ENCODE assay signal across 18 mouse cellular contexts in genomic region chr14:78065938-78066710, GRCm38 (mm10). TPM values are rescaled to one million over a fixed set of nuclear protein-coding genes. Genes with fewer than 3 reads are reported as not detected.
DNase-seq lines count a peak whose midpoint lies in the region; ATAC-seq and TF ChIP-seq lines count a peak whose summit lies in the region.
"Had no signal": no experiment of that assay in that cellular context is flagged by ENCODE, and none has a peak within 500 bp of the region (broad histone marks: within the 10 kb centered on the region; RNA-seq: fewer than 3 reads in every experiment).

No protein-coding gene starts in this region.

- 67% methylated on average over 9 of the region's 9 CpGs for WGBS in heart, embryonic 12.5 days

- no peaks in the 10 kb centered on the region for H3K9me3 ChIP-seq in heart, embryonic 12.5 days (replicated peaks)
- H3K9me3 ChIP-seq: hindbrain, embryonic 13.5 days; liver, embryonic 12.5 days; midbrain, embryonic 12.5 days had no signal

- no peak overlapping the region for H3K4me3 ChIP-seq in left cerebral cortex, adult 2 months
- H3K4me3 ChIP-seq in heart, embryonic 12.5 days, result no peak overlapping the region
- H3K4me3 ChIP-seq: erythroblast, embryonic 14.5 days; hindbrain, embryonic 13.5 days; liver, embryonic 12.5 days; midbrain, embryonic 12.5 days had no signal

- TF ChIP-seq CTCF in left cerebral cortex, adult 2 months (IDR thresholded peaks at IDR 0.05), result no peak

- no peaks in the 10 kb centered on the region for H3K27me3 ChIP-seq in heart, embryonic 12.5 days (replicated peaks)
- H3K27me3 ChIP-seq: hindbrain, embryonic 13.5 days; liver, embryonic 12.5 days; midbrain, embryonic 12.5 days had no signal

- peaks cover 13% of the 10 kb centered on the region for H3K4me1 ChIP-seq in heart, embryonic 12.5 days (replicated peaks)
- H3K4me1 ChIP-seq: liver, embryonic 12.5 days; midbrain, embryonic 12.5 days had no signal

- H3K36me3 ChIP-seq in heart, embryonic 12.5 days, result no peaks in the 10 kb centered on the region
- H3K36me3 ChIP-seq: hindbrain, embryonic 13.5 days; liver, embryonic 12.5 days; midbrain, embryonic 12.5 days had no signal

- peak; percentile 42 to 63 for DNase-seq in cerebellum, postnatal 10 days
- no peak for DNase-seq in cerebellum, adult 8-10 months
- no peak for DNase-seq in left cerebral cortex, adult 2 months (ENCODE audit: extremely low spot score in 1 of 2, low spot score in 2 of 2)
- DNase-seq in left cerebral cortex, postnatal 4 days, result no peak
- peak; percentile 35 for DNase-seq in Muller cell, postnatal 12 days (ENCODE audit: inconsistent ontology term)
- DNase-seq in left cerebral cortex, postnatal 25 days (ENCODE audit: low spot score in 2 of 2), result peak; percentile 13 to 52
- no peak for DNase-seq in kidney, postnatal 25 days
- DNase-seq: B cell, adult 2 months; cerebellum, adult 18-20 months; kidney, adult 11 months; lung, postnatal 14 days; thymus, postnatal 4 days had no signal

- intact Hi-C loops in left cerebral cortex, adult 2 months (cut with DNase I), result no loop called here
- intact Hi-C loops in left cerebral cortex, postnatal 4 days (cut with DNase I), result no loop called here
- intact Hi-C loops in left cerebral cortex, postnatal 25 days (cut with DNase I), result no loop called here

- no peak overlapping the region for H3K9ac ChIP-seq in heart, embryonic 12.5 days
- H3K9ac ChIP-seq: hindbrain, embryonic 13.5 days; liver, embryonic 12.5 days; midbrain, embryonic 12.5 days had no signal

- no peak for ATAC-seq in heart, embryonic 12.5 days (ENCODE audit: insufficient number of reproducible peaks, low FRiP score)
- ATAC-seq: liver, embryonic 12.5 days had no signal

- 0 out of 2 replicates have a peak overlapping the region, but pooled peaks have one; percentile 10 for H3K27ac ChIP-seq in left cerebral cortex, adult 2 months
- H3K27ac ChIP-seq in heart, embryonic 12.5 days (ENCODE audit: poor library complexity, severe bottlenecking), result no peak overlapping the region
- H3K27ac ChIP-seq: hindbrain, embryonic 13.5 days; liver, embryonic 12.5 days; midbrain, embryonic 12.5 days had no signal

- no peak overlapping the region for H3K4me2 ChIP-seq in heart, embryonic 12.5 days
- H3K4me2 ChIP-seq: hindbrain, embryonic 13.5 days; liver, embryonic 12.5 days; midbrain, embryonic 12.5 days had no signal

RNA-seq across cellular contexts. Expression of gene Fam216b, which starts 22.7 kb away (rescaled TPM):
- not detected for total RNA-seq in left cerebral cortex, adult 2 months (2021)
- 1 to 10 TPM in 1 of 2 experiments, under 1 TPM in 1; 0.77 to 1.7 TPM for total RNA-seq in left cerebral cortex, postnatal 4 days (2021)
- under 1 TPM; 0.16 to 0.43 TPM for total RNA-seq in left cerebral cortex, postnatal 25 days (2021)
- 0.10 TPM in 1 of 2 replicates, not detected in the other for polyA plus RNA-seq in heart, embryonic 12.5 days (2016; fragmentation: Nextera tagmentation; extraction: Ambion mirVana)
- total RNA-seq: gastrocnemius, postnatal 36 days had no signal
- polyA plus RNA-seq: erythroblast, embryonic 14.5 days; liver, embryonic 12.5 days; midbrain, embryonic 12.5 days had no signal

Comparison
In these comparisons a context has a peak if more than half of its experiments do, and no peak if none do; other contexts are left out.
1. DNase-seq: peak in cerebellum, postnatal 10 days (2 of 2), Muller cell, postnatal 12 days (single experiment) and left cerebral cortex, postnatal 25 days (2 of 2); none in cerebellum, adult 8-10 months (single experiment), left cerebral cortex, adult 2 months (0 of 2), left cerebral cortex, postnatal 4 days (single experiment) and kidney, postnatal 25 days (0 of 2).